Mouse (Mus musculus) embryonic facial prominence, embryonic 13.5 days (tissue): ENCODE measurements at regions not wholly inside any gene's neighbourhood (a gene's known extent, or its start where the extent isn't known, plus 50 kb on each side); places are given as distances from the start of the nearest gene placed in this dataset.

Source experiments
- ATAC-seq: fragments of 200-750 bp; cut with Nextera tagmentation; 2 replicates; pipeline ENCODE4 v1.8.0; 2017; ENCODE audit warnings: low read depth; ENCODE audit not compliant: insufficient number of reproducible peaks, insufficient read depth, low FRiP score, low TSS enrichment
- H3K27ac ChIP-seq: fragments of 300-500 bp; sonication (generic); 2 replicates; pipeline ENCODE4 v1.5.1; 2015; ENCODE audit warnings: moderate library complexity, mild to moderate bottlenecking, inconsistent platforms
- H3K27me3 ChIP-seq: fragments of 300-500 bp; sonication (generic); 2 replicates; pipeline ENCODE4 v1.6.1; 2015; ENCODE audit warnings: mild to moderate bottlenecking, inconsistent platforms
- H3K36me3 ChIP-seq: fragments of 300-500 bp; sonication (generic); 2 replicates; pipeline ENCODE4 v1.6.1; 2015; ENCODE audit warnings: mild to moderate bottlenecking, inconsistent platforms
- H3K4me1 ChIP-seq: fragments of 300-500 bp; sonication (generic); 2 replicates; pipeline ENCODE4 v1.6.1; 2015; ENCODE audit warnings: inconsistent platforms
- H3K4me2 ChIP-seq: fragments of 300-500 bp; sonication (generic); 2 replicates; pipeline ENCODE4 v1.6.1; 2015; ENCODE audit warnings: moderate library complexity, mild to moderate bottlenecking, inconsistent platforms
- H3K4me3 ChIP-seq: fragments of 300-500 bp; sonication (generic); 2 replicates; pipeline ENCODE4 v1.5.1; 2015; ENCODE audit warnings: mild to moderate bottlenecking, inconsistent platforms
- H3K9ac ChIP-seq: fragments of 300-500 bp; sonication (generic); 2 replicates; pipeline ENCODE4 v1.6.1; 2015; ENCODE audit warnings: mild to moderate bottlenecking, inconsistent platforms
- H3K9me3 ChIP-seq: fragments of 300-500 bp; sonication (generic); 2 replicates; pipeline ENCODE4 v1.6.1; 2016; ENCODE audit warnings: inconsistent platforms
- WGBS: fragments of 180-500 bp; shearing (Covaris S2); methylation state at CpG from one replicate; pipeline ENCODE4 v1.1.7; 2015; ENCODE audit warnings: mixed read lengths; 5-methylcytosine and 5-hydroxymethylcytosine counted together

DNA sequence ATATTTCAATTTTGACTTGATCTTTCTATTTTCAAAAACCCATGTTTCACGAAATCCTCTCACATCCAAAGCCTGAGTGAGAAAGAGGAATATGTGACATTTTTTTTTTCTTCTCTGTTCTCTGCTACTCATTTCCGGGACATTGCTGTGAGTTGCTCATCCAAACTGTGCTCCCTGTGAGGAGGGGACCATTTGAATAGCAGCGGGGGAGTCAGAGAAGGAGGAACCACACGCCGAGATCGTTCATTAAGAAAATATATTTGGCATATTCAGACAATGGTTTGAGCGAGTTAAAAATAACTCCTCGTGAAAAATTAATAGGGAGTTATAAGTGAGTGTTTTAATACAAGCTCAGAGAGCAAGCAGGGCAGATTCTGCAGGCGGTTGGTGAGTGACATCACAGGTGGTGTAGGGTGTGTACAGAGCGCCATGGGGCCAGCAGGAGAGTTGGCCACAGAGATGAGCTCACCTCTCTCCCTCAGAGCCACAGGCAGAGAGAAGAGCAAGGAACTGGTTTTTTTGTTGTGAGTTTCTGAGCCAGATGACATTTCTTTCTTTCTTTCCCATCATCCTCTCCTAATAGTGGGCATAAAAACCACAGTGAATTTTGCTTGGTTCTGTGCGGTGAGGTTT, 54.4 kb upstream of the Calcoco1 start:
- peaks cover 33% of the 10 kb centered on the region for H3K27me3 ChIP-seq
- no peak overlapping the region for H3K4me3 ChIP-seq
- no peak overlapping the region for H3K4me2 ChIP-seq
- 48% methylated on average over 11 of the region's 11 CpGs for WGBS
- no peak for ATAC-seq
- no peaks in the 10 kb centered on the region for H3K4me1 ChIP-seq
- H3K36me3 ChIP-seq: no peaks in the 10 kb centered on the region
- no peaks in the 10 kb centered on the region for H3K9me3 ChIP-seq
- H3K27ac ChIP-seq: no peak overlapping the region
- H3K9ac ChIP-seq: no peak overlapping the region

DNA sequence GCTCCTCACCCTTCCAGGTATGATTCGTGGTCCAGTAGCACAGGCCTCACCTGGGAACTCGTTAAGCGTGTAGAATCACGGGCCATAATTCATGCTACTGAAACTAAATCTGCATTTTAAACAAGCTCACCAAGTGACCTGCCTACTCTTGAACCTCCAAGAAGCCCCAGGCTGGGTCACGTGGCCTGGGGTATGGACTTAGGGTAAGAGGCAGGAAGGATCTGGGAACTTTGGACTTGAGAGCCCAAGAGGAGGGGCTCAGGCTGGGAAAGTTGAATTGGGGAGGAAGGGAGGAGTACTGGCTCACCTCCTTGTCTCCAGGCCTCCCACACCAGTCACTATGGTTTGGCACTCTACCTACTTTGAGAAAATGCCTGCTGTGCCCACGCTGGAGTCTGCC, 58.6 kb upstream of the Calcoco1 start:
- no peak overlapping the region for H3K27ac ChIP-seq
- peaks cover 4% of the 10 kb centered on the region; the same call in 1 of the 2 replicates for H3K4me1 ChIP-seq
- H3K4me3 ChIP-seq: no peak overlapping the region
- H3K9ac ChIP-seq: no peak overlapping the region
- H3K27me3 ChIP-seq: peaks cover 29% of the 10 kb centered on the region
- ATAC-seq: no peak
- 77% methylated on average over 6 of the region's 6 CpGs for WGBS
- no peak overlapping the region for H3K4me2 ChIP-seq
- H3K36me3 ChIP-seq: no peaks in the 10 kb centered on the region
- H3K9me3 ChIP-seq: no peaks in the 10 kb centered on the region

DNA sequence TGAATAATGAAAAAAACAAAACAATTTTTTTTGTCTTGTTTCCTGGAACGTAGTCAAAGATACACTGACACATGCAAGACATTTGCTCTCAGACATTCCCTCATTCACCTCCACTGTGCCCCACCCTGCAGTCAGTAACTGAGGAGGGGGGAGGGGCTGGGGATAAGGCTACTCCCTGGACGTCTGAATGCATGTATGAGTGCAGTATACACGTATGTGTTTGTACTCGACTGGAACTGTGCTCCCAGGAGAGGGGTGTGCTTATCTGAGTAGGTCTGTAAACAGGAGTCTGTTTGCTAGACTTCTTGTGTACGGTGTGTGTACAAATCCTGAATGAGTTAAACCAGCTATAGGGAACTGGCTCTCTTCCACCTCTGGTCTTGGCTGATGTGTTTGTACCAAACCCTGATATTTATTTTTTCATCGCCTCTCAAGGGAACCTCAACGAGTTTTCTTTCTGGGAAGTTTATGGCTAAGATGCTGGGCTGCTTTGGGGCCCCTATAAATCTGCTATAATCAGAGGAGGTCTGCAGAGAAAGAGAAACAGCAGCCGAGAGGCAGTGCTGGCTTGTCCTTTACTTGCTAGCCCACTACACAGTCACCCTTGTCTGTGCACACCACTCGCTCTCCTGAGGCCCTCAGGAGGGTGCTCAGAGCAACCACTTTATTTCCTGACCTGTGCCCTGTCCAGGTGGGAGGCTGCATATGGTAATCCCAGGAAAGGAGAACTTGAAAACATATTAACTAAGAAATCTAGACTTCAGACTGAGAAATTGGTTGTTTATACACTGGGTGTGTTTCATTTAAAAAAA, 61.2 kb upstream of the Calcoco1 start:
- no peaks in the 10 kb centered on the region for H3K36me3 ChIP-seq
- H3K4me1 ChIP-seq: peaks cover 4% of the 10 kb centered on the region; the same call in 1 of the 2 replicates
- H3K4me3 ChIP-seq: no peak overlapping the region
- peaks cover 43% of the 10 kb centered on the region for H3K27me3 ChIP-seq
- H3K4me2 ChIP-seq: no peak overlapping the region
- H3K9me3 ChIP-seq: no peaks in the 10 kb centered on the region
- 0 out of 2 replicates have a peak overlapping the region, but pooled peaks have one; percentile 1 for H3K9ac ChIP-seq
- ATAC-seq: no peak
- 47% methylated on average over 9 of the region's 9 CpGs for WGBS
- H3K27ac ChIP-seq: no peak overlapping the region; the same call in 1 of the 2 replicates

DNA sequence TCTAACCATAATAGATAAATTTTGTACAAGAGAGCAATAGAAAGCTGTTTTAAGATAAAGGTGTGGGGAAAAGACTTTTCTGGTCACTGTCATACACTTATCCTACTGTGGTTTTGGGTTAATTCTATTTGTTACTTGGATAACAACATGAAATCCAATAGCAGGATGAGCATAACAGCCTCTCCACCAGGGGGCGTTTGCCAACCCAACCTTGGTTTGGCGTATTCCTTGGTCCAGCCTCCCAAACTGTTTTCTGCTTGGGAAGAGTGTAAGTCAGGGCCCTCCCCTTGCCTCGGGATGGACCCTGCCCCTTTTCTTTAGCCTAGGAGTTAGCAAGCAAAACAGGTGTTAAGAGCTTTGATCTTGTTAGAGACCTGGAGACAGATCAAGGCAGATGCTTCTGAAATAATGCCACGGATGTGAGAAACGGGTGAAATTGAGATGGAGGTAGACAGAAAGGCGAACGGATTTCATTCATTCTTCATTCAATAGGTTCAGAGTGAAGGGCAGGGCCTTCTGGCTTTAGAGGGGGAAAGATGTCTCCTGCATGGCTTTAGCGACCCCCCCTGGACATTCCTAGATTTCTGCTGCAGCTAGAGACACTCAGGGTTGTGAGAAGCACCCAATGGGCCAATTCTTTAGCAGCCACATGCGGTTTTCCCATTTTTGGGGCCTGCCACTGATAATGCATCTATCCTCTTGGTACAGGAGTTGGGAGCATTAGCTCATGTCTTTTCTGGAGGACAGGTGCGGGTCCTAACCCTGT, 63.3 kb upstream of the Calcoco1 start:
- peaks cover 4% of the 10 kb centered on the region; the same call in 1 of the 2 replicates for H3K4me1 ChIP-seq
- peaks cover 47% of the 10 kb centered on the region for H3K27me3 ChIP-seq
- 23% methylated on average over 10 of the region's 10 CpGs for WGBS
- H3K9me3 ChIP-seq: no peaks in the 10 kb centered on the region
- H3K36me3 ChIP-seq: no peaks in the 10 kb centered on the region
- H3K4me3 ChIP-seq: no peak overlapping the region
- ATAC-seq: no peak
- H3K9ac ChIP-seq: no peak overlapping the region
- H3K4me2 ChIP-seq: no peak overlapping the region
- no peak overlapping the region for H3K27ac ChIP-seq

DNA sequence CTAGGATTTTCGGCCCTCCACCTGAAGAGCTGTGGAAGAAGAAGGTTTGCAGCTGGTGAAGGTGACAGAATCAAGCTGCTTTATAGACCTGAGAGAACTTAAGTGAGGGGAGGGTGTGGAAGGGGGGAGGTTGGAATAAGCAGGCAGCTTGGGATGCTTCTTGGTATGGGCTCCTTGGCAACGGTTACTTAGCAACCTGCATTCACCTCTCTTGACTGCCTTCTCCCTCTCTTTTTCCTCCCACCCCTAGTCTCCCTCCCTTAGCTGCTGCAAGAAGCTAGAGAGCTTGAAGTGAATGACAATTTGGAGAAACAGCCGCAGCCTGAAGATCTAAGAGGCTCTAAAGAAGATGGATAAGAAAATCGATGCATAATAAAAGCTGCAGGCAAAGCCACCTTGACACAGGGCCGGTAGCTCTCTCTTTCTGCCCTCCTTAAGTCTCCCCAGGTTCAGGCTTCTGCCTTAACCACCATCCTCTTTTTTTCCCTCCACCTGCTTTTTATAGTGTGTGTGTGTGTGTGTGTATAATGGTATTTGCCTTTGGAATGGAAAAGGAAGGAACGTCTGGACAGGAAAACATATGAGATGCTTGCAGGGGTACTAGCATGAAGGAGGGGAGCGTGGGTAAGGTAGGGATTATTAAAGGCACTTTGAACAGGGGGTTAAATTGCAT, 67.0 kb upstream of the Calcoco1 start:
- H3K9ac ChIP-seq: no peak overlapping the region
- no peak overlapping the region for H3K4me3 ChIP-seq
- no peaks in the 10 kb centered on the region for H3K9me3 ChIP-seq
- peaks cover 55% of the 10 kb centered on the region for H3K27me3 ChIP-seq
- no peak overlapping the region for H3K4me2 ChIP-seq
- H3K4me1 ChIP-seq: no peaks in the 10 kb centered on the region
- H3K27ac ChIP-seq: no peak overlapping the region
- no peak for ATAC-seq
- no peaks in the 10 kb centered on the region for H3K36me3 ChIP-seq
- 44% methylated on average over 7 of the region's 7 CpGs for WGBS

DNA sequence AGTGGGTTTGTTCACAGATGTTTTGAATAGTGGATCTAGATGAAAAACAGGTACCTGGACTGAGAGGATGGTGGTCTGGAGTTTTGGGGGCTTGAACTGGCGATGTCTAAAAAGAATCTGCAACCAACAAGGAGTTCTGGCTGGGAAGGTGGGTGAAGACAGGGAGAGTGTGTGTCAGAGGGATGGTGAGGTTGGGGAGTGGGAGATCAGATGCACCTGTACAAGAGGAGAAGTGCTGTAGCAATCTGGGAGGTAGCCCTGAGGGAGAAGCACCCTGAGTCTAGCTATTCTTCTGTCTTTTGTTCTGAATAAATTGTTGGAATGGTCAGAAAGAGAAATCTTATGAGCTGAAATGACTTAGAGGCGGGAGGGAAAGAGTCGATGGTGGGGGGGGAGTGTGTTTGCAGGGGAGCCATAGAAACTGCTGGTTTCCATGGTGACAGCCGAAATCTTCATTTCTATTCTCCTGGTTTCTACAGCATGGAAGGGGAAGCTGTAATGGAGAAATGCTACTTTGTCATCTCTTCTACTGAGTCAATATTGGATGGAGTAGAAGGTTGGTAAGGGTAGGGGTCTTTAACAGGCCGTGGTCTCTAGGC, 75.1 kb upstream of the Calcoco1 start:
- H3K4me3 ChIP-seq: no peak overlapping the region
- WGBS: 73% methylated on average over 5 of the region's 5 CpGs
- no peak for ATAC-seq
- H3K9me3 ChIP-seq: no peaks in the 10 kb centered on the region
- no peak overlapping the region for H3K4me2 ChIP-seq
- no peak overlapping the region for H3K27ac ChIP-seq
- no peaks in the 10 kb centered on the region for H3K36me3 ChIP-seq
- peaks cover 28% of the 10 kb centered on the region for H3K27me3 ChIP-seq
- H3K9ac ChIP-seq: no peak overlapping the region
- H3K4me1 ChIP-seq: no peaks in the 10 kb centered on the region

DNA sequence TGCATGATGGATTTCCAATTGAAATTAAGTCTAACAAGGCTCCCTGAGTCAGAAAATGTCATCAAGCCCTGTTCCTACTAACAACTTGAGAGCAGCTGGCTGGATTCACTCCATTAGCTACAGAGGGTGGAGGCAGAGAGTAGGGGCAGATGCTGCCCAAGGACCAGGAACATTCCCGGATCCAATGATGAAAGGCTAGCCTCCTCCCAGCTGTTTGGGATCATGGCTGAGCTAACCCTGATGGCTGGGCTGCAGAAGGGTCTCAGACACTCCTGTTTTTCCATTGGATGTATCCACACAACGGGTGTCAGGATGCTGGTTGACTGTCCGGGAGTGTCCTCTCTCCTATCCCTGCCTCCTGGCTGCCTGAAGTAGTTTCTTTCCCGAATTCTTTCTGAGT, 78.1 kb upstream of the Calcoco1 start:
- no peak for ATAC-seq
- no peak overlapping the region for H3K27ac ChIP-seq
- peaks cover 33% of the 10 kb centered on the region for H3K27me3 ChIP-seq
- no peaks in the 10 kb centered on the region for H3K9me3 ChIP-seq
- H3K4me2 ChIP-seq: no peak overlapping the region
- H3K4me1 ChIP-seq: no peaks in the 10 kb centered on the region
- H3K4me3 ChIP-seq: no peak overlapping the region
- no peaks in the 10 kb centered on the region for H3K36me3 ChIP-seq
- WGBS: 78% methylated on average over 4 of the region's 4 CpGs
- no peak overlapping the region for H3K9ac ChIP-seq

DNA sequence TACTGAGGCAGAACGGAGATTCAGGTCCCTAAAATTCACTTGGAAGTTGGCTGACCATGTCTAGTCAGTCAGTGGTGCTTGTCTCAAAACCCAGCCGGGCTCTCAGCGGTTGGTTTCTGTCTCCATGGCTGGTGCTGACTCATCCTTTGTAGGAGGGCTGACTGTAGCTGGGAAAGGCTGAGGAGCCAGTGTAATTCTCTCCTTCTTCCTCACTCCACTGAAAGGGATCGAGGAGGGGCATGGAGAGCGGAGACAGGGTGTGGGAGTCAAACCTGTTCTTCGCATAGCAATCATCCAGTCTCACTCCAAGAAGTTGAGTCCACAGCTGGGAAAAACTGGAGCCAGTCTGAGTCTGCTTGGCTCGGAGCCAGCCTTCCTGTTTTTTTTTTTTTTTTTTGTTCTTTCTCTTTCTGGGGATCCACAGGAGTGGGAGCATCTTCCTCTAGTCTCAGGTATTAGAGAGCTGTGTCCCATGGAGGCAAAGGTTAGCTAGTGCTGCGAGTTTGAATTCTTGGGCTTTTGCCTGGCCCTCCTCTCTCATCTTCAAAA, 80.4 kb upstream of the Calcoco1 start:
- Histone ChIP-seq H3K27ac (no peak overlapping the region), H3K4me2 (no peak overlapping the region), H3K36me3 (no peaks in the 10 kb centered on the region), H3K4me3 (no peak overlapping the region), H3K9me3 (no peaks in the 10 kb centered on the region), H3K4me1 (no peaks in the 10 kb centered on the region), H3K9ac (no peak overlapping the region), H3K27me3 (peaks cover 34% of the 10 kb centered on the region)
- no peak for ATAC-seq
- WGBS: 71% methylated on average over 8 of the region's 8 CpGs

DNA sequence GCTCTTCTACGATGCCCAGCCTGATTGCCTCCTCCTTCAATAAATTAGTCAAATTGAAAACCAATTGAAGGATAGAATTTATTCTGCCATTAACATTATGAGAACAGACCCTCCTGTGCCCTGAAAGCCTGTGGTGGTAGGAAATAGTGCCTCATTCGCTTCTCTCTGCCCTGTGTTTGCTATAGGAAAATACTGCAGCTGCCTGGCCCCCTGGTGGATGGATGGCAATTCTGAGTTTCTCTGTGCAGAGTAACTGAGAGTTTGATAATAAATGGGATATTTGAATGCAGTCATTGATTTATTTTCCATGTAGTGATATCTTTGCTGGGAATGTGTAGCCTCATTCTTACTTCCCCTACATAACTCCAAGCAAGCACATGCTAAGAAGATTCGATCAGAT, 85.4 kb upstream of the Calcoco1 start:
- H3K4me2 ChIP-seq: no peak overlapping the region
- no peaks in the 10 kb centered on the region for H3K36me3 ChIP-seq
- peaks cover 25% of the 10 kb centered on the region for H3K27me3 ChIP-seq
- H3K9ac ChIP-seq: no peak overlapping the region
- no peak overlapping the region for H3K27ac ChIP-seq
- H3K4me1 ChIP-seq: no peaks in the 10 kb centered on the region
- no peaks in the 10 kb centered on the region for H3K9me3 ChIP-seq
- no peak overlapping the region for H3K4me3 ChIP-seq
- WGBS: 52% methylated on average over 3 of the region's 3 CpGs
- ATAC-seq: no peak

DNA sequence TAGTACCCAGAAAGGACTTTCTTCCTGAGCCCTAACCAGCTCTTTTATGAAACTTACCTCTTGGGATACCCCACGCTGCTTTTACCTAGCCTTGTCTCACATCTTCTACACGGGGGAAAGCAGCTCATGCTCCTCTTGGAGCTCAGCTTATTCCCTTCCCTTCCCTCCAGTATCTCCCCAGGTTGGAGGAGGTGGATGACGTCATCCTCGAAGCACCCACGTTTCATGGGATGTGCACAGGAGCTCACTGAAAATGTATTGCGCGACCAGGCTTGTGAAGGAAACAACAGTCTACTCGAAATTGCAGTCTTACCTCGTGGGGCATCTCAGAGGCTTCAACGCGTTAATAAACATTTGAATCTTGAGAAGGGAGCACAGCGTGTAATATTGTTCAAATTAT, 97.2 kb upstream of the Calcoco1 start:
- Histone ChIP-seq H3K36me3 (no peaks in the 10 kb centered on the region), H3K4me1 (no peaks in the 10 kb centered on the region), H3K9me3 (no peaks in the 10 kb centered on the region), H3K4me3 (no peak overlapping the region), H3K4me2 (no peak overlapping the region), H3K9ac (no peak overlapping the region), H3K27me3 (peaks cover 11% of the 10 kb centered on the region; the same call in 1 of the 2 replicates), H3K27ac (no peak overlapping the region)
- no peak for ATAC-seq
- WGBS: 71% methylated on average over 12 of the region's 12 CpGs

DNA sequence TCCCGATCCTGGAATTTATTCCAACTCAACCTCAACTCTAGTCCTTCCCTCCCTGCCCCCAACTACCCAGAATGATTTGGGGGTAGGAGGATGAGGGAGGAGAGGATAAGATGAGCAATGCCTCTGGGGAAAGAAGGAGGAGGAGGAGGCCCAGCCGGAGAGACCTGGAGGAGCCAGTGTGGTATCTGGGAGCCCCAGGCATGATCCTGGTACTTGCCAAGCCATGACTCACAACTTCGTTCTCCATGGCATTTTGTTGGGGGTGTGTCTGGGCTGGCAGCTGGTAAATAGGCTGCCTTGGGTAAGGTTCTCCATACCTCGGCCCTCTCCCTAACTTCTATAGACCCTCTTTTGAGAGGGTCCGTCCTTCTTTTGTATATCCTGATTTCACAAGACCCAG, 81.2 kb upstream of the Hoxc13 start:
- H3K27ac ChIP-seq: no peak overlapping the region
- no peaks in the 10 kb centered on the region; the same call in 1 of the 2 replicates for H3K27me3 ChIP-seq
- no peaks in the 10 kb centered on the region for H3K4me1 ChIP-seq
- H3K4me3 ChIP-seq: no peak overlapping the region
- H3K4me2 ChIP-seq: no peak overlapping the region
- no peak overlapping the region for H3K9ac ChIP-seq
- no peaks in the 10 kb centered on the region for H3K36me3 ChIP-seq
- ATAC-seq: no peak
- WGBS: 74% methylated on average over 5 of the region's 5 CpGs
- no peaks in the 10 kb centered on the region for H3K9me3 ChIP-seq
